18 mouse cellular contexts compared by ENCODE assay signal in genomic region chr12:106034267-106034666, GRCm38 (mm10). TPM values are rescaled to one million over a fixed set of nuclear protein-coding genes. Genes with fewer than 3 reads are reported as not detected.
A peak's percentile ranks its signal among the peaks of the same experiment; 100 is the strongest.
DNase-seq lines count a peak whose midpoint lies in the region; ATAC-seq and TF ChIP-seq lines count a peak whose summit lies in the region.
"Had no signal": no experiment of that assay in that cellular context is flagged by ENCODE, and none has a peak within 500 bp of the region (broad histone marks: within the 10 kb centered on the region; RNA-seq: fewer than 3 reads in every experiment).

No protein-coding gene starts in this region.

- no peak overlapping the region for H3K27ac ChIP-seq in lung, postnatal 0 days (ENCODE audit: low read length)
- H3K27ac ChIP-seq: embryonic facial prominence, embryonic 12.5 days; hindbrain, embryonic 10.5 days; layer of hippocampus, adult 2 months; midbrain, embryonic 12.5 days; stomach, embryonic 15.5 days had no signal

- no peaks in the 10 kb centered on the region for H3K27me3 ChIP-seq in lung, postnatal 0 days (replicated peaks; ENCODE audit: insufficient read depth, low read length)
- H3K27me3 ChIP-seq: embryonic facial prominence, embryonic 12.5 days; heart, embryonic 12.5 days; midbrain, embryonic 12.5 days; stomach, embryonic 15.5 days had no signal

- WGBS in lung, postnatal 0 days = 61% methylated on average over 7 of the region's 7 CpGs

- no peak overlapping the region for H3K9ac ChIP-seq in lung, postnatal 0 days (replicated peaks; ENCODE audit: low read depth)
- H3K9ac ChIP-seq: embryonic facial prominence, embryonic 12.5 days; heart, embryonic 12.5 days; lung, embryonic 14.5 days; midbrain, embryonic 12.5 days; stomach, embryonic 15.5 days had no signal

- H3K9me3 ChIP-seq in lung, postnatal 0 days (ENCODE audit: low read length) = no peaks in the 10 kb centered on the region
- H3K9me3 ChIP-seq: embryonic facial prominence, embryonic 12.5 days; heart, embryonic 12.5 days; hindbrain, embryonic 10.5 days; midbrain, embryonic 12.5 days; stomach, embryonic 15.5 days had no signal

- no peak for TF ChIP-seq EP300 in lung, postnatal 0 days (IDR thresholded peaks at IDR 0.05)

- TF ChIP-seq CTCF in lung, postnatal 0 days (IDR thresholded peaks at IDR 0.05) = no peak

- H3K4me2 ChIP-seq in lung, postnatal 0 days (replicated peaks; ENCODE audit: low read depth, low read length) = no peak overlapping the region
- H3K4me2 ChIP-seq: embryonic facial prominence, embryonic 12.5 days; heart, embryonic 12.5 days; lung, embryonic 14.5 days; midbrain, embryonic 12.5 days; stomach, embryonic 15.5 days had no signal

- peak; percentile 55 for DNase-seq in lung, postnatal 0 days (ENCODE audit: low spot score)
- DNase-seq in lung, postnatal 14 days = no peak
- DNase-seq in CD4-positive helper T cell, adult 2 months (ENCODE audit: low read depth, low spot score) = peak; percentile 87
- DNase-seq in layer of hippocampus, postnatal 25 days (ENCODE audit: extremely low spot score in 1 of 2, low spot score in 1 of 2) = no peak
- no peak for DNase-seq in adrenal gland, postnatal 25 days
- DNase-seq: cerebellum, adult 11-12 months; gastrocnemius, postnatal 36 days; lung, embryonic 14.5 days; thymus, postnatal 36 days had no signal

- H3K4me3 ChIP-seq in lung, postnatal 0 days (ENCODE audit: low read depth, low read length) = no peak overlapping the region
- H3K4me3 ChIP-seq: embryonic facial prominence, embryonic 12.5 days; heart, embryonic 12.5 days; hindbrain, embryonic 10.5 days; layer of hippocampus, adult 2 months; midbrain, embryonic 12.5 days; stomach, embryonic 15.5 days had no signal

- no peak for ATAC-seq in lung, postnatal 0 days
- peak; percentile 61 for ATAC-seq in common myeloid progenitor, adult 5-6 weeks (replicated peaks; ENCODE audit: low read depth, poor library complexity, severe bottlenecking)
- peak; percentile 58 for ATAC-seq in monocyte, adult 5-6 weeks (replicated peaks; ENCODE audit: insufficient number of reproducible peaks, low FRiP score, low TSS enrichment, poor library complexity, severe bottlenecking)
- no peak for ATAC-seq in erythroblast, adult 5-6 weeks (replicated peaks; ENCODE audit: low FRiP score, poor library complexity, severe bottlenecking)

- no peaks in the 10 kb centered on the region for H3K4me1 ChIP-seq in lung, postnatal 0 days (ENCODE audit: insufficient read depth, low read depth, low read length)
- H3K4me1 ChIP-seq: hindbrain, embryonic 10.5 days; midbrain, embryonic 12.5 days; stomach, embryonic 15.5 days had no signal

- no peaks in the 10 kb centered on the region; the same call in 1 of the 2 replicates for H3K36me3 ChIP-seq in lung, postnatal 0 days (ENCODE audit: insufficient read depth, low read length)
- H3K36me3 ChIP-seq: stomach, embryonic 15.5 days had no signal

RNA-seq across cellular contexts. Expression of gene Vrk1, which starts 24.2 kb away (rescaled TPM):
- polyA plus RNA-seq in lung, postnatal 0 days (2015; fragmentation: Nextera tagmentation; extraction: Ambion mirVana) = 23.6 and 26.4 TPM in 2 replicates
- 152 and 167 TPM in 2 replicates for total RNA-seq in common myeloid progenitor, adult 5-6 weeks (2017)
- 66.1 to 119 TPM (median 109 TPM) in 3 replicates for total RNA-seq in monocyte, adult 5-6 weeks (2017)
- 10 to 100 TPM; 16.6 to 17.7 TPM for total RNA-seq in layer of hippocampus, postnatal 25 days (2021)
- 13.8 and 37.2 TPM in 2 replicates for total RNA-seq in erythroblast, adult 5-6 weeks (2015; ENCODE audit: low replicate concordance)
- total RNA-seq in erythroblast, adult 5-6 weeks (2017; ENCODE audit: low replicate concordance) = 38.2 and 50.0 TPM in 2 replicates
- 17.7 and 24.6 TPM in 2 replicates for total RNA-seq in adrenal gland, postnatal 25 days (2021)

Comparison
In these comparisons a context has a peak if more than half of its experiments do, and no peak if none do; other contexts are left out.
1. DNase-seq: peak in lung, postnatal 0 days (single experiment) and CD4-positive helper T cell, adult 2 months (single experiment); none in lung, postnatal 14 days (single experiment), layer of hippocampus, postnatal 25 days (0 of 2) and adrenal gland, postnatal 25 days (single experiment).
2. ATAC-seq: peak in common myeloid progenitor, adult 5-6 weeks (single experiment) and monocyte, adult 5-6 weeks (single experiment); none in lung, postnatal 0 days (single experiment) and erythroblast, adult 5-6 weeks (single experiment).